ENCODE assay signal across 8 mouse cellular contexts in the genomic region with DNA sequence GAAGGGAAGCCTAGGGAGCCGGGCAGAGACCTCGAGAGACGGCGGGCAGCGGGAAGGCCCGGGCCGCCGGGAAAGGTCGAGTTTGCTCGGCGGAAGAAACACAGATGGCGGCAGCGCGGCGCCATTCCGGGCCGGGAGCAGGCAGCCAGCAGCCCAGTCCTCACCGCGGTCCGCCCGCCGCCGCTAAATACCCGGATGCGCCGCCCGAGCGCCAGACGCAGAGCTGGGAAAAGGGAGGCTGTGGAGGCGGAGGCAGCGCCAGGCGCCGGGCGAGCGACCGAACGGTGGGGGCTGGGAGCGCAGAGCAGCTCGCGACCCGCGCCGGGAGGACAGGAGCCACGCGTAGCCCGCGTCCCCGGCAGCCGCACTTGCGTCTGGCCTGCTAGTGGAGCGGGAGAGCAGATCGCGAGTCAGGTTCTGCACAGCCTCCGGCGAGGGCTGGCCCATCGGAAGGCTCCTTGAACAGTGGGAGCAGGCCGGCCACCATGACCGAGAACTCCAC. TPM values are rescaled to one million over a fixed set of nuclear protein-coding genes. Genes with fewer than 3 reads are reported as not detected.
DNase-seq lines count a peak whose midpoint lies in the region; ATAC-seq and TF ChIP-seq lines count a peak whose summit lies in the region.

A gene (plus strand): TSS at position 214 of the 502 bp plus-strand sequence.

- peaks cover 25% of the 10 kb centered on the region for H3K4me1 ChIP-seq in hindbrain, postnatal 0 days (ENCODE audit: insufficient read depth, low read length)

- peak within 1 kb of the TSS; percentile 97 for H3K27ac ChIP-seq in hindbrain, postnatal 0 days
- peak within 1 kb of the TSS; percentile 99 for H3K27ac ChIP-seq in left cerebral cortex, adult 2 months
- no peak within 1 kb of the TSS for H3K27ac ChIP-seq in macrophage

- no peaks in the 10 kb centered on the region for H3K27me3 ChIP-seq in hindbrain, postnatal 0 days (ENCODE audit: insufficient read depth, low read length)

- no peaks in the 10 kb centered on the region for H3K36me3 ChIP-seq in hindbrain, postnatal 0 days (ENCODE audit: insufficient read depth, low read length)
- H3K36me3 ChIP-seq in macrophage (ENCODE audit: inconsistent target) = no peaks in the 10 kb centered on the region

- H3K4me3 ChIP-seq in hindbrain, postnatal 0 days (ENCODE audit: low read length) = peak within 1 kb of the TSS; percentile 68
- peak within 1 kb of the TSS; percentile 66 for H3K4me3 ChIP-seq in left cerebral cortex, adult 2 months
- H3K4me3 ChIP-seq in macrophage (ENCODE audit: inconsistent target) = peak within 1 kb of the TSS; percentile 36

- peak; percentile 85 for ATAC-seq in hindbrain, postnatal 0 days

- H3K4me2 ChIP-seq in hindbrain, postnatal 0 days (ENCODE audit: low read depth, low read length) = peak within 1 kb of the TSS; percentile 97

- peak within 1 kb of the TSS; percentile 99 for H3K9ac ChIP-seq in hindbrain, postnatal 0 days (replicated peaks; ENCODE audit: low read length)

- H3K79me2 ChIP-seq in macrophage (ENCODE audit: inconsistent target) = no peaks in the 10 kb centered on the region

- under 1% methylated on average over 55 of the region's 58 CpGs for WGBS in hindbrain, postnatal 0 days
- 1% methylated on average over 57 of the region's 58 CpGs for WGBS in macrophage (ENCODE audit: missing documents)

- TF ChIP-seq CTCF in hindbrain, postnatal 0 days (IDR thresholded peaks at IDR 0.05; ENCODE audit: low read depth) = no peak
- no peak for TF ChIP-seq CTCF in left cerebral cortex, adult 2 months (IDR thresholded peaks at IDR 0.05)

- DNase-seq in ZHBTc4 (ENCODE audit: low read depth, low spot score) = peak; percentile 94
- peak; percentile 95 to 98 for DNase-seq in cerebellum, postnatal 4 days (ENCODE audit: low spot score in 2 of 2)
- DNase-seq in gastrocnemius, adult 8-10 months (ENCODE audit: low spot score in 2 of 2) = peak; percentile 87 to 91
- peak; percentile 94 for DNase-seq in hindbrain, postnatal 0 days (ENCODE audit: low spot score)
- DNase-seq in left cerebral cortex, adult 2 months (ENCODE audit: extremely low spot score in 1 of 2, low spot score in 2 of 2) = peak; percentile 94 to 97
- DNase-seq in retina, postnatal 7 days (ENCODE audit: low read depth, low spot score) = peak; percentile 85
- DNase-seq in urinary bladder, adult 18-20 months (ENCODE audit: low spot score in 2 of 2) = peak; percentile 90 to 91

- no peaks in the 10 kb centered on the region for H3K9me3 ChIP-seq in hindbrain, postnatal 0 days (ENCODE audit: low read length)

- intact Hi-C loops in left cerebral cortex, adult 2 months (cut with DNase I) = no loop called here

RNA-seq across cellular contexts. Expression of the gene that starts here (rescaled TPM):
- total RNA-seq in gastrocnemius, adult 8-10 months (2022) = 100 to 1,000 TPM in 1 of 4 experiments, 10 to 100 TPM in 3; 84.7 to 103 (median 92.1) TPM
- 211 and 233 TPM in 2 replicates for total RNA-seq in hindbrain, postnatal 0 days (2014; rRNA removed)
- 259 and 272 TPM in 2 replicates for polyA plus RNA-seq in hindbrain, postnatal 0 days (2015; fragmentation: Nextera tagmentation; extraction: Ambion mirVana)
- 10 to 100 TPM; 80.4 to 81.1 TPM for total RNA-seq in left cerebral cortex, adult 2 months (2021)
- 10 to 100 TPM in 9 of 26 experiments, 1 to 10 TPM in 17; 1.3 to 34.0 (median 6.4) TPM for total RNA-seq in macrophage (2018; cell fraction: chromatin; rRNA removed)
- total RNA-seq in macrophage (2018; cell fraction: cytosol; rRNA removed) = 100 to 1,000 TPM in 1 of 26 experiments, 10 to 100 TPM in 25; 33.9 to 115 (median 71.3) TPM
- 10 to 100 TPM in 24 of 26 experiments, 1 to 10 TPM in 2; 8.0 to 98.0 (median 32.0) TPM for total RNA-seq in macrophage (2018; cell fraction: nucleus; rRNA removed)
- 47.1 to 75.1 TPM (median 48.4 TPM) in 3 replicates for polyA plus RNA-seq in macrophage (2018)
